Mouse (Mus musculus): ENCODE measurements around the gene Tbc1d8. TPM values are rescaled to one million over a fixed set of nuclear protein-coding genes. Genes with fewer than 3 reads are reported as not detected.

The Tbc1d8 gene
- polyA plus RNA-seq, 1 experiment from 2014 or later = 5.4 TPM

- 33% methylated on average over 24 of the region's 24 CpGs for WGBS
- Histone ChIP-seq H3K9ac (ENCODE audit: low read length) (peak overlapping the region; percentile 20; the same call in 1 of the 2 replicates), H3K4me1 (ENCODE audit: control insufficient read depth, insufficient read depth, low read length) (no peaks in the 10 kb centered on the region), H3K27me3 (ENCODE audit: control insufficient read depth, insufficient read depth, low read length) (no peaks in the 10 kb centered on the region), H3K4me3 (ENCODE audit: low read depth, low read length) (peak overlapping the region; percentile 11; the same call in 1 of the 2 replicates), H3K36me3 (ENCODE audit: control insufficient read depth, insufficient read depth, low read length) (no peaks in the 10 kb centered on the region), H3K9me3 (ENCODE audit: control insufficient read depth, low read length) (no peaks in the 10 kb centered on the region), H3K4me2 (peak overlapping the region; percentile 39), H3K27ac (ENCODE audit: low read depth, low read length) (no peak overlapping the region)
- no peak for ATAC-seq (ENCODE audit: low FRiP score)
- peak; percentile 83 for DNase-seq (ENCODE audit: low spot score, missing footprints)
These were observed 116.6 kb downstream of the Tbc1d8 start for GRCm38 (mm10) chr1:39361754-39362514.

GRCm38 (mm10) chr1:39349427-39349826 is 129.1 kb downstream of the Tbc1d8 start:
- no peak for DNase-seq (ENCODE audit: low spot score, missing footprints)
- WGBS = 85% methylated on average over 7 of the region's 7 CpGs
- Histone ChIP-seq H3K36me3 (ENCODE audit: control insufficient read depth, insufficient read depth, low read length) (no peaks in the 10 kb centered on the region), H3K4me3 (ENCODE audit: low read depth, low read length) (no peak overlapping the region), H3K4me2 (no peak overlapping the region), H3K27me3 (ENCODE audit: control insufficient read depth, insufficient read depth, low read length) (no peaks in the 10 kb centered on the region), H3K9me3 (ENCODE audit: control insufficient read depth, low read length) (no peaks in the 10 kb centered on the region), H3K9ac (ENCODE audit: low read length) (no peak overlapping the region), H3K27ac (ENCODE audit: low read depth, low read length) (no peak overlapping the region), H3K4me1 (ENCODE audit: control insufficient read depth, insufficient read depth, low read length) (no peaks in the 10 kb centered on the region)
- ATAC-seq (ENCODE audit: low FRiP score) = no peak

GRCm38 (mm10) chr1:39349001-39349400 is 129.6 kb downstream of the Tbc1d8 start:
- H3K4me2 ChIP-seq = no peak overlapping the region
- H3K9me3 ChIP-seq (ENCODE audit: control insufficient read depth, low read length) = no peaks in the 10 kb centered on the region
- no peaks in the 10 kb centered on the region for H3K36me3 ChIP-seq (ENCODE audit: control insufficient read depth, insufficient read depth, low read length)
- no peak overlapping the region for H3K27ac ChIP-seq (ENCODE audit: low read depth, low read length)
- no peak overlapping the region for H3K4me3 ChIP-seq (ENCODE audit: low read depth, low read length)
- ATAC-seq (ENCODE audit: low FRiP score) (no peak), DNase-seq (ENCODE audit: low spot score, missing footprints) (peak; percentile 33)
- no peaks in the 10 kb centered on the region for H3K27me3 ChIP-seq (ENCODE audit: control insufficient read depth, insufficient read depth, low read length)
- H3K9ac ChIP-seq (ENCODE audit: low read length) = no peak overlapping the region
- no peaks in the 10 kb centered on the region for H3K4me1 ChIP-seq (ENCODE audit: control insufficient read depth, insufficient read depth, low read length)
- 86% methylated on average over 1 of the region's 1 CpGs for WGBS

GRCm38 (mm10) chr1:39344981-39345600 is 133.5 kb downstream of the Tbc1d8 start:
- Histone ChIP-seq H3K9me3 (ENCODE audit: control insufficient read depth, low read length) (no peaks in the 10 kb centered on the region), H3K36me3 (ENCODE audit: control insufficient read depth, insufficient read depth, low read length) (no peaks in the 10 kb centered on the region), H3K4me2 (no peak overlapping the region), H3K4me1 (ENCODE audit: control insufficient read depth, insufficient read depth, low read length) (no peaks in the 10 kb centered on the region), H3K27ac (ENCODE audit: low read depth, low read length) (no peak overlapping the region), H3K27me3 (ENCODE audit: control insufficient read depth, insufficient read depth, low read length) (no peaks in the 10 kb centered on the region), H3K4me3 (ENCODE audit: low read depth, low read length) (no peak overlapping the region), H3K9ac (ENCODE audit: low read length) (no peak overlapping the region)
- DNase-seq (ENCODE audit: low spot score, missing footprints) (peak; percentile 83), ATAC-seq (ENCODE audit: low FRiP score) (no peak)
- WGBS = 59% methylated on average over 21 of the region's 21 CpGs

GRCm38 (mm10) chr1:39343242-39343641 is 135.3 kb downstream of the Tbc1d8 start:
- ATAC-seq (ENCODE audit: low FRiP score) (no peak), DNase-seq (ENCODE audit: low spot score, missing footprints) (peak; percentile 49)
- no peak overlapping the region for H3K9ac ChIP-seq (ENCODE audit: low read length)
- H3K36me3 ChIP-seq (ENCODE audit: control insufficient read depth, insufficient read depth, low read length) = no peaks in the 10 kb centered on the region
- no peaks in the 10 kb centered on the region for H3K4me1 ChIP-seq (ENCODE audit: control insufficient read depth, insufficient read depth, low read length)
- H3K27me3 ChIP-seq (ENCODE audit: control insufficient read depth, insufficient read depth, low read length) = no peaks in the 10 kb centered on the region
- no peak overlapping the region for H3K4me2 ChIP-seq
- no peak overlapping the region for H3K27ac ChIP-seq (ENCODE audit: low read depth, low read length)
- H3K9me3 ChIP-seq (ENCODE audit: control insufficient read depth, low read length) = no peaks in the 10 kb centered on the region
- no peak overlapping the region for H3K4me3 ChIP-seq (ENCODE audit: low read depth, low read length)
- 80% methylated on average over 5 of the region's 5 CpGs for WGBS

GRCm38 (mm10) chr1:39341807-39342206 is 136.7 kb downstream of the Tbc1d8 start:
- no peaks in the 10 kb centered on the region for H3K9me3 ChIP-seq (ENCODE audit: control insufficient read depth, low read length)
- ATAC-seq (ENCODE audit: low FRiP score) (no peak), DNase-seq (ENCODE audit: low spot score, missing footprints) (no peak)
- no peaks in the 10 kb centered on the region for H3K27me3 ChIP-seq (ENCODE audit: control insufficient read depth, insufficient read depth, low read length)
- H3K27ac ChIP-seq (ENCODE audit: low read depth, low read length) = no peak overlapping the region
- no peaks in the 10 kb centered on the region for H3K36me3 ChIP-seq (ENCODE audit: control insufficient read depth, insufficient read depth, low read length)
- no peaks in the 10 kb centered on the region for H3K4me1 ChIP-seq (ENCODE audit: control insufficient read depth, insufficient read depth, low read length)
- H3K4me3 ChIP-seq (ENCODE audit: low read depth, low read length) = no peak overlapping the region
- WGBS = 84% methylated on average over 4 of the region's 4 CpGs
- H3K9ac ChIP-seq (ENCODE audit: low read length) = no peak overlapping the region
- no peak overlapping the region for H3K4me2 ChIP-seq

GRCm38 (mm10) chr1:39340647-39341046 is 137.9 kb downstream of the Tbc1d8 start:
- 30% methylated on average over 8 of the region's 8 CpGs for WGBS
- no peak overlapping the region for H3K9ac ChIP-seq (ENCODE audit: low read length)
- H3K9me3 ChIP-seq (ENCODE audit: control insufficient read depth, low read length) = no peaks in the 10 kb centered on the region
- no peaks in the 10 kb centered on the region for H3K4me1 ChIP-seq (ENCODE audit: control insufficient read depth, insufficient read depth, low read length)
- DNase-seq (ENCODE audit: low spot score, missing footprints) (peak; percentile 85), ATAC-seq (ENCODE audit: low FRiP score) (no peak)
- H3K4me3 ChIP-seq (ENCODE audit: low read depth, low read length) = no peak overlapping the region
- no peak overlapping the region for H3K4me2 ChIP-seq
- H3K27ac ChIP-seq (ENCODE audit: low read depth, low read length) = no peak overlapping the region
- no peaks in the 10 kb centered on the region for H3K27me3 ChIP-seq (ENCODE audit: control insufficient read depth, insufficient read depth, low read length)
- no peaks in the 10 kb centered on the region for H3K36me3 ChIP-seq (ENCODE audit: control insufficient read depth, insufficient read depth, low read length)

GRCm38 (mm10) chr1:39340156-39340555 is 138.4 kb downstream of the Tbc1d8 start:
- no peak for DNase-seq (ENCODE audit: low spot score, missing footprints)
- H3K9me3 ChIP-seq (ENCODE audit: control insufficient read depth, low read length) = no peaks in the 10 kb centered on the region

GRCm38 (mm10) chr1:39339455-39339854 is 139.1 kb downstream of the Tbc1d8 start:
- H3K4me1 ChIP-seq (ENCODE audit: control insufficient read depth, insufficient read depth, low read length) = no peaks in the 10 kb centered on the region
- H3K27me3 ChIP-seq (ENCODE audit: control insufficient read depth, insufficient read depth, low read length) = no peaks in the 10 kb centered on the region
- no peak for ATAC-seq (ENCODE audit: low FRiP score)
- H3K9ac ChIP-seq (ENCODE audit: low read length) = no peak overlapping the region
- no peak overlapping the region for H3K27ac ChIP-seq (ENCODE audit: low read depth, low read length)
- H3K4me2 ChIP-seq = no peak overlapping the region
- no peak for DNase-seq (ENCODE audit: low spot score, missing footprints)
- H3K4me3 ChIP-seq (ENCODE audit: low read depth, low read length) = no peak overlapping the region
- WGBS = 60% methylated on average over 5 of the region's 5 CpGs
- no peaks in the 10 kb centered on the region for H3K36me3 ChIP-seq (ENCODE audit: control insufficient read depth, insufficient read depth, low read length)
- H3K9me3 ChIP-seq (ENCODE audit: control insufficient read depth, low read length) = no peaks in the 10 kb centered on the region

More at GRCm38 (mm10) chr1:39340156-39340555, 138.4 kb downstream of the Tbc1d8 start:
- H3K9ac ChIP-seq (ENCODE audit: low read length) = no peak overlapping the region
- H3K4me3 ChIP-seq (ENCODE audit: low read depth, low read length) = no peak overlapping the region
- H3K27ac ChIP-seq (ENCODE audit: low read depth, low read length) = no peak overlapping the region
- 89% methylated on average over 6 of the region's 6 CpGs for WGBS
- no peaks in the 10 kb centered on the region for H3K4me1 ChIP-seq (ENCODE audit: control insufficient read depth, insufficient read depth, low read length)
- H3K4me2 ChIP-seq = no peak overlapping the region
- H3K27me3 ChIP-seq (ENCODE audit: control insufficient read depth, insufficient read depth, low read length) = no peaks in the 10 kb centered on the region
- ATAC-seq (ENCODE audit: low FRiP score) = no peak
- no peaks in the 10 kb centered on the region for H3K36me3 ChIP-seq (ENCODE audit: control insufficient read depth, insufficient read depth, low read length)
